Mouse (Mus musculus) midbrain, embryonic 10.5 days (tissue): ENCODE data around the gene Ndufb10. TPM values are rescaled to one million over a fixed set of nuclear protein-coding genes. Genes with fewer than 3 reads are reported as not detected.

Experiments used
- DNase-seq: peaks from one replicate; pipeline ENCODE4 v3.0.0-alpha.2; 2017; ENCODE audit warnings: low spot score
- H3K27ac ChIP-seq: fragments of 300-500 bp; sonication (generic); replicated peaks from 2 replicates; pipeline ENCODE4 v1.5.1; 2016; ENCODE audit warnings: mild to moderate bottlenecking
- H3K27me3 ChIP-seq: fragments of 300-500 bp; sonication (generic); 2 replicates; pipeline ENCODE4 v1.6.1; 2016; ENCODE audit warnings: low read depth, mild to moderate bottlenecking; ENCODE audit not compliant: poor library complexity, severe bottlenecking
- H3K36me3 ChIP-seq: fragments of 300-500 bp; sonication (generic); 2 replicates; pipeline ENCODE4 v1.6.1; 2016; ENCODE audit warnings: mild to moderate bottlenecking, moderate library complexity
- H3K4me1 ChIP-seq: fragments of 300-500 bp; sonication (generic); 2 replicates; pipeline ENCODE4 v1.6.1; 2016
- H3K4me3 ChIP-seq: fragments of 300-500 bp; sonication (generic); 2 replicates; pipeline ENCODE4 v1.5.1; 2016; ENCODE audit warnings: mild to moderate bottlenecking, moderate library complexity
- H3K9me3 ChIP-seq: fragments of 300-500 bp; sonication (generic); replicated peaks from 2 replicates; pipeline ENCODE4 v1.6.1; 2016; ENCODE audit warnings: mild to moderate bottlenecking
- WGBS: fragments of 180-500 bp; shearing (Covaris S2); methylation state at CpG from one replicate; pipeline ENCODE4 v1.1.7; 2016; 5-methylcytosine and 5-hydroxymethylcytosine counted together
- polyA plus RNA-seq: library from polyadenylated mRNA; unstranded; fragments of >200 nt; fragmentation: Nextera tagmentation; extraction: Ambion mirVana; gene quantifications from 2 replicates; pipeline ENCODE4 v1.2.1, GENCODE M21; 2016

The Ndufb10 gene
- polyA plus RNA-seq, 1 experiment from 2014 or later: 214 TPM

- H3K4me3 ChIP-seq: no peak overlapping the region
- H3K27ac ChIP-seq: no peak overlapping the region
- WGBS: 81% methylated on average over 3 of the region's 3 CpGs
- no peaks in the 10 kb centered on the region for H3K4me1 ChIP-seq
- 0 out of 2 replicates have a peak, but pooled peaks cover 13% of the 10 kb centered on the region for H3K27me3 ChIP-seq
- no peaks in the 10 kb centered on the region for H3K9me3 ChIP-seq
- 0 out of 2 replicates have a peak, but pooled peaks cover 6% of the 10 kb centered on the region for H3K36me3 ChIP-seq
- no peak for DNase-seq
Observed at GRCm38 (mm10) chr17:24744381-24744780, 20.1 kb upstream of the Ndufb10 start.

GRCm38 (mm10) chr17:24743896-24744295 lies 19.6 kb upstream of the Ndufb10 start:
- Histone ChIP-seq H3K4me1 (no peaks in the 10 kb centered on the region), H3K36me3 (0 out of 2 replicates have a peak, but pooled peaks cover 6% of the 10 kb centered on the region), H3K27ac (no peak overlapping the region), H3K27me3 (0 out of 2 replicates have a peak, but pooled peaks cover 10% of the 10 kb centered on the region), H3K9me3 (no peaks in the 10 kb centered on the region), H3K4me3 (no peak overlapping the region)
- 75% methylated on average over 5 of the region's 5 CpGs for WGBS
- no peak for DNase-seq

- Histone ChIP-seq H3K4me3 (no peak overlapping the region), H3K36me3 (0 out of 2 replicates have a peak, but pooled peaks cover 6% of the 10 kb centered on the region), H3K9me3 (no peaks in the 10 kb centered on the region), H3K4me1 (peaks cover 7% of the 10 kb centered on the region), H3K27ac (no peak overlapping the region), H3K27me3 (0 out of 2 replicates have a peak, but pooled peaks cover 10% of the 10 kb centered on the region)
- no peak for DNase-seq
- 85% methylated on average over 8 of the region's 8 CpGs for WGBS
Observed at GRCm38 (mm10) chr17:24742307-24742706, 18.0 kb upstream of the Ndufb10 start.

- 79% methylated on average over 8 of the region's 8 CpGs for whole genome bisulfite sequencing
- no peak for DNase-seq
- Histone ChIP-seq H3K9me3 (no peaks in the 10 kb centered on the region), H3K27me3 (no peaks in the 10 kb centered on the region), H3K27ac (no peak overlapping the region), H3K4me3 (no peak overlapping the region), H3K4me1 (peaks cover 22% of the 10 kb centered on the region), H3K36me3 (0 out of 2 replicates have a peak, but pooled peaks cover 6% of the 10 kb centered on the region)
Observed at GRCm38 (mm10) chr17:24739926-24740325, 15.6 kb upstream of the Ndufb10 start.

GRCm38 (mm10) chr17:24738238-24738637 lies 14.0 kb upstream of the Ndufb10 start:
- H3K27me3 ChIP-seq: no peaks in the 10 kb centered on the region
- H3K4me1 ChIP-seq: peaks cover 22% of the 10 kb centered on the region
- DNase-seq: no peak
- no peak overlapping the region for H3K4me3 ChIP-seq
- H3K9me3 ChIP-seq: no peaks in the 10 kb centered on the region
- 80% methylated on average over 4 of the region's 4 CpGs for WGBS
- no peak overlapping the region for H3K27ac ChIP-seq
- H3K36me3 ChIP-seq: 0 out of 2 replicates have a peak, but pooled peaks cover 6% of the 10 kb centered on the region

- no peaks in the 10 kb centered on the region for H3K9me3 ChIP-seq
- H3K27ac ChIP-seq: no peak overlapping the region
- 32% methylated on average over 8 of the region's 8 CpGs for WGBS
- no peak for DNase-seq
- 0 out of 2 replicates have a peak, but pooled peaks cover 6% of the 10 kb centered on the region for H3K36me3 ChIP-seq
- H3K4me1 ChIP-seq: peaks cover 22% of the 10 kb centered on the region
- peak overlapping the region; percentile 57 for H3K4me3 ChIP-seq
- no peaks in the 10 kb centered on the region for H3K27me3 ChIP-seq
Observed at GRCm38 (mm10) chr17:24737135-24737810, 13.0 kb upstream of the Ndufb10 start.

- Histone ChIP-seq H3K27ac (peak within 1 kb of the TSS; percentile 81), H3K36me3 (0 out of 2 replicates have a peak, but pooled peaks cover 6% of the 10 kb centered on the region), H3K9me3 (no peaks in the 10 kb centered on the region), H3K4me1 (peaks cover 22% of the 10 kb centered on the region), H3K4me3 (peak within 1 kb of the TSS; percentile 57), H3K27me3 (no peaks in the 10 kb centered on the region)
- peak; percentile 95 for DNase-seq
- WGBS: 1% methylated on average over 29 of the region's 29 CpGs
Observed at GRCm38 (mm10) chr17:24736330-24737051, 12.2 kb upstream of the Ndufb10 start, which contains the start of gene Msrb1. Gene Msrb1, plus strand, starts transcription at chr17:24736642.

- H3K4me1 ChIP-seq: peaks cover 22% of the 10 kb centered on the region
- peak overlapping the region; percentile 57; the same call in 1 of the 2 replicates for H3K4me3 ChIP-seq
- no peaks in the 10 kb centered on the region for H3K27me3 ChIP-seq
- no peak overlapping the region for H3K27ac ChIP-seq
- DNase-seq: no peak
- 80% methylated on average over 7 of the region's 7 CpGs for WGBS
- H3K36me3 ChIP-seq: 0 out of 2 replicates have a peak, but pooled peaks cover 6% of the 10 kb centered on the region
- H3K9me3 ChIP-seq: no peaks in the 10 kb centered on the region
Observed at GRCm38 (mm10) chr17:24735446-24735845, 11.2 kb upstream of the Ndufb10 start.

- H3K36me3 ChIP-seq: no peaks in the 10 kb centered on the region
- H3K9me3 ChIP-seq: no peaks in the 10 kb centered on the region
- WGBS: 82% methylated on average over 1 of the region's 1 CpGs
- no peak for DNase-seq
- H3K4me1 ChIP-seq: peaks cover 22% of the 10 kb centered on the region
- no peaks in the 10 kb centered on the region for H3K27me3 ChIP-seq
- H3K27ac ChIP-seq: no peak overlapping the region
- H3K4me3 ChIP-seq: no peak overlapping the region
Observed at GRCm38 (mm10) chr17:24734513-24734912, 10.2 kb upstream of the Ndufb10 start.

GRCm38 (mm10) chr17:24733434-24734050 lies 9.3 kb upstream of the Ndufb10 start:
- Histone ChIP-seq H3K9me3 (no peaks in the 10 kb centered on the region), H3K4me1 (peaks cover 22% of the 10 kb centered on the region), H3K27me3 (no peaks in the 10 kb centered on the region), H3K4me3 (no peak overlapping the region), H3K27ac (no peak overlapping the region), H3K36me3 (no peaks in the 10 kb centered on the region)
- DNase-seq: no peak
- 89% methylated on average over 21 of the region's 21 CpGs for WGBS

GRCm38 (mm10) chr17:24732233-24732935 lies 8.1 kb upstream of the Ndufb10 start:
- peaks cover 16% of the 10 kb centered on the region for H3K4me1 ChIP-seq
- no peaks in the 10 kb centered on the region for H3K36me3 ChIP-seq
- no peaks in the 10 kb centered on the region for H3K9me3 ChIP-seq
- no peak for DNase-seq
- no peak overlapping the region for H3K4me3 ChIP-seq
- no peak overlapping the region for H3K27ac ChIP-seq
- no peaks in the 10 kb centered on the region for H3K27me3 ChIP-seq
- WGBS: 78% methylated on average over 12 of the region's 12 CpGs

GRCm38 (mm10) chr17:24730787-24731186 lies 6.5 kb upstream of the Ndufb10 start:
- DNase-seq: no peak
- H3K4me3 ChIP-seq: no peak overlapping the region
- 85% methylated on average over 14 of the region's 14 CpGs for WGBS

More at GRCm38 (mm10) chr17:24730787-24731186, 6.5 kb upstream of the Ndufb10 start:
- Histone ChIP-seq H3K27me3 (no peaks in the 10 kb centered on the region), H3K27ac (no peak overlapping the region), H3K9me3 (no peaks in the 10 kb centered on the region), H3K36me3 (no peaks in the 10 kb centered on the region), H3K4me1 (peaks cover 3% of the 10 kb centered on the region)
